Comparison of ENCODE assay signal across 8 mouse cellular contexts in genomic region chr17:26507966-26508344, GRCm38 (mm10). TPM values are rescaled to one million over a fixed set of nuclear protein-coding genes. Genes with fewer than 3 reads are reported as not detected.
DNase-seq lines count a peak whose midpoint lies in the region; ATAC-seq and TF ChIP-seq lines count a peak whose summit lies in the region.

No protein-coding gene starts in this region.

- no peaks in the 10 kb centered on the region for H3K27me3 ChIP-seq in heart, embryonic 12.5 days (replicated peaks)
- H3K27me3 ChIP-seq in embryonic facial prominence, embryonic 12.5 days: no peaks in the 10 kb centered on the region
- H3K27me3 ChIP-seq in liver, embryonic 12.5 days (replicated peaks): no peaks in the 10 kb centered on the region
- no peaks in the 10 kb centered on the region for H3K27me3 ChIP-seq in neural tube, embryonic 13.5 days
- H3K27me3 ChIP-seq in stomach, postnatal 0 days (ENCODE audit: control insufficient read depth, insufficient read depth, low read length): no peaks in the 10 kb centered on the region

- WGBS in heart, embryonic 12.5 days: under 1% methylated on average over 46 of the region's 46 CpGs
- 0% methylated on average over 46 of the region's 46 CpGs for WGBS in embryonic facial prominence, embryonic 12.5 days
- under 1% methylated on average over 39 of the region's 46 CpGs for WGBS in liver, embryonic 12.5 days (ENCODE audit: insufficient replicate concordance)
- under 1% methylated on average over 46 of the region's 46 CpGs for WGBS in neural tube, embryonic 13.5 days
- 0% methylated on average over 45 of the region's 46 CpGs for WGBS in stomach, postnatal 0 days

- H3K27ac ChIP-seq in heart, embryonic 12.5 days (ENCODE audit: poor library complexity, severe bottlenecking): peak overlapping the region; percentile 99
- H3K27ac ChIP-seq in embryonic facial prominence, embryonic 12.5 days: peak overlapping the region; percentile 96
- peak overlapping the region; percentile 99 for H3K27ac ChIP-seq in liver, embryonic 12.5 days
- peak overlapping the region; percentile 99 for H3K27ac ChIP-seq in neural tube, embryonic 13.5 days (replicated peaks)
- H3K27ac ChIP-seq in stomach, postnatal 0 days (replicated peaks): peak overlapping the region; percentile 99

- H3K9ac ChIP-seq in heart, embryonic 12.5 days: peak overlapping the region; percentile 97
- H3K9ac ChIP-seq in embryonic facial prominence, embryonic 12.5 days: peak overlapping the region; percentile 81
- H3K9ac ChIP-seq in liver, embryonic 12.5 days: peak overlapping the region; percentile 96
- H3K9ac ChIP-seq in neural tube, embryonic 13.5 days: peak overlapping the region; percentile 93
- H3K9ac ChIP-seq in stomach, postnatal 0 days (ENCODE audit: low read length): peak overlapping the region; percentile 94

- peak overlapping the region; percentile 77 for H3K4me3 ChIP-seq in heart, embryonic 12.5 days
- peak overlapping the region; percentile 80 for H3K4me3 ChIP-seq in embryonic facial prominence, embryonic 12.5 days
- H3K4me3 ChIP-seq in liver, embryonic 12.5 days: peak overlapping the region; percentile 84
- peak overlapping the region; percentile 71 for H3K4me3 ChIP-seq in neural tube, embryonic 13.5 days
- peak overlapping the region; percentile 77 for H3K4me3 ChIP-seq in stomach, postnatal 0 days (ENCODE audit: low read depth, low read length)

- peak overlapping the region; percentile 73 for H3K4me2 ChIP-seq in heart, embryonic 12.5 days
- peak overlapping the region; percentile 81 for H3K4me2 ChIP-seq in embryonic facial prominence, embryonic 12.5 days (replicated peaks)
- peak overlapping the region; percentile 90 for H3K4me2 ChIP-seq in liver, embryonic 12.5 days
- peak overlapping the region; percentile 90 for H3K4me2 ChIP-seq in neural tube, embryonic 13.5 days
- peak overlapping the region; percentile 60 for H3K4me2 ChIP-seq in stomach, postnatal 0 days (replicated peaks; ENCODE audit: low read depth)

- no peak for TF ChIP-seq EP300 in stomach, postnatal 0 days (optimal IDR thresholded peaks at IDR 0.05)

- H3K36me3 ChIP-seq in heart, embryonic 12.5 days: peaks cover 15% of the 10 kb centered on the region; the same call in 1 of the 2 replicates
- H3K36me3 ChIP-seq in embryonic facial prominence, embryonic 12.5 days: peaks cover 5% of the 10 kb centered on the region; the same call in 1 of the 2 replicates
- peaks cover 33% of the 10 kb centered on the region for H3K36me3 ChIP-seq in liver, embryonic 12.5 days
- no peaks in the 10 kb centered on the region for H3K36me3 ChIP-seq in neural tube, embryonic 13.5 days
- H3K36me3 ChIP-seq in stomach, postnatal 0 days (ENCODE audit: control insufficient read depth, insufficient read depth, low read length): peaks cover 3% of the 10 kb centered on the region; the same call in 1 of the 2 replicates

- H3K4me1 ChIP-seq in heart, embryonic 12.5 days (replicated peaks): peaks cover 70% of the 10 kb centered on the region
- peaks cover 42% of the 10 kb centered on the region for H3K4me1 ChIP-seq in embryonic facial prominence, embryonic 12.5 days
- H3K4me1 ChIP-seq in liver, embryonic 12.5 days: peaks cover 84% of the 10 kb centered on the region
- peaks cover 45% of the 10 kb centered on the region for H3K4me1 ChIP-seq in neural tube, embryonic 13.5 days (replicated peaks)
- peaks cover 12% of the 10 kb centered on the region for H3K4me1 ChIP-seq in stomach, postnatal 0 days (replicated peaks; ENCODE audit: control insufficient read depth, insufficient read depth)

- peak; percentile 86 for ATAC-seq in heart, embryonic 12.5 days (ENCODE audit: insufficient number of reproducible peaks, low FRiP score)
- peak; percentile 78 for ATAC-seq in embryonic facial prominence, embryonic 12.5 days (ENCODE audit: insufficient number of reproducible peaks, insufficient read depth, low FRiP score, low TSS enrichment)
- ATAC-seq in granulocyte monocyte progenitor cell, adult 5-6 weeks (replicated peaks; ENCODE audit: poor library complexity, severe bottlenecking): peak; percentile 42
- ATAC-seq in liver, embryonic 12.5 days: peak; percentile 73
- peak; percentile 82 for ATAC-seq in neural tube, embryonic 13.5 days (ENCODE audit: low read depth)
- peak; percentile 81 for ATAC-seq in stomach, postnatal 0 days (ENCODE audit: low FRiP score, low TSS enrichment)

- H3K9me3 ChIP-seq in heart, embryonic 12.5 days (replicated peaks): no peaks in the 10 kb centered on the region
- no peaks in the 10 kb centered on the region for H3K9me3 ChIP-seq in embryonic facial prominence, embryonic 12.5 days
- H3K9me3 ChIP-seq in liver, embryonic 12.5 days (replicated peaks): no peaks in the 10 kb centered on the region
- H3K9me3 ChIP-seq in neural tube, embryonic 13.5 days: no peaks in the 10 kb centered on the region
- no peaks in the 10 kb centered on the region for H3K9me3 ChIP-seq in stomach, postnatal 0 days (ENCODE audit: control insufficient read depth, low read length)

- peak; percentile 83 for TF ChIP-seq CTCF in stomach, postnatal 0 days (IDR thresholded peaks at IDR 0.05; ENCODE audit: low read depth)

- DNase-seq in heart, adult 11 months: no peak
- DNase-seq in kidney, postnatal 10 days: peak; percentile 93
- DNase-seq in stomach, postnatal 0 days (ENCODE audit: low spot score): peak; percentile 91

RNA-seq across cellular contexts. Expression of gene Ergic1, which starts 53.3 kb away (rescaled TPM):
- 115 and 121 TPM in 2 replicates for polyA plus RNA-seq in heart, embryonic 12.5 days (2016; fragmentation: Nextera tagmentation; extraction: Ambion mirVana)
- polyA plus RNA-seq in embryonic facial prominence, embryonic 12.5 days (2016; fragmentation: Nextera tagmentation; extraction: Ambion mirVana): 102 and 103 TPM in 2 replicates
- total RNA-seq in granulocyte monocyte progenitor cell, adult 5-6 weeks (2014; fragmentation: Nextera tagmentation): 88.4 and 89.5 TPM in 2 replicates
- total RNA-seq in granulocyte monocyte progenitor cell, adult 5-6 weeks (2017): 51.5 and 52.4 TPM in 2 replicates
- polyA plus RNA-seq in liver, embryonic 12.5 days (2016; fragmentation: Nextera tagmentation; extraction: Ambion mirVana): 44.6 and 45.7 TPM in 2 replicates
- 91.0 and 92.7 TPM in 2 replicates for polyA plus RNA-seq in neural tube, embryonic 13.5 days (2015; fragmentation: Nextera tagmentation; extraction: Ambion mirVana)
- polyA plus RNA-seq in stomach, postnatal 0 days (2015; fragmentation: Nextera tagmentation; extraction: Ambion mirVana): 64.2 and 65.5 TPM in 2 replicates

RNA-seq across cellular contexts. Expression of gene Dusp1, which starts 54.0 kb away (rescaled TPM):
- polyA plus RNA-seq in heart, embryonic 12.5 days (2016; fragmentation: Nextera tagmentation; extraction: Ambion mirVana): 36.2 and 38.7 TPM in 2 replicates
- polyA plus RNA-seq in embryonic facial prominence, embryonic 12.5 days (2016; fragmentation: Nextera tagmentation; extraction: Ambion mirVana): 19.4 and 20.6 TPM in 2 replicates
- 20.4 and 21.3 TPM in 2 replicates for total RNA-seq in granulocyte monocyte progenitor cell, adult 5-6 weeks (2014; fragmentation: Nextera tagmentation)
- 34.3 and 43.2 TPM in 2 replicates for total RNA-seq in granulocyte monocyte progenitor cell, adult 5-6 weeks (2017)
- polyA plus RNA-seq in liver, embryonic 12.5 days (2016; fragmentation: Nextera tagmentation; extraction: Ambion mirVana): 28.6 and 28.7 TPM in 2 replicates
- polyA plus RNA-seq in neural tube, embryonic 13.5 days (2015; fragmentation: Nextera tagmentation; extraction: Ambion mirVana): 32.5 and 36.8 TPM in 2 replicates
- 27.7 and 33.1 TPM in 2 replicates for polyA plus RNA-seq in stomach, postnatal 0 days (2015; fragmentation: Nextera tagmentation; extraction: Ambion mirVana)
